Mouse (Mus musculus): ENCODE data around the gene Enc1.

Gene Enc1

GRCm38 (mm10) chr13:97251736-97252135, 10.8 kb downstream of the Enc1 start:
- WGBS, result 36% methylated on average over 7 of the region's 7 CpGs

DNA sequence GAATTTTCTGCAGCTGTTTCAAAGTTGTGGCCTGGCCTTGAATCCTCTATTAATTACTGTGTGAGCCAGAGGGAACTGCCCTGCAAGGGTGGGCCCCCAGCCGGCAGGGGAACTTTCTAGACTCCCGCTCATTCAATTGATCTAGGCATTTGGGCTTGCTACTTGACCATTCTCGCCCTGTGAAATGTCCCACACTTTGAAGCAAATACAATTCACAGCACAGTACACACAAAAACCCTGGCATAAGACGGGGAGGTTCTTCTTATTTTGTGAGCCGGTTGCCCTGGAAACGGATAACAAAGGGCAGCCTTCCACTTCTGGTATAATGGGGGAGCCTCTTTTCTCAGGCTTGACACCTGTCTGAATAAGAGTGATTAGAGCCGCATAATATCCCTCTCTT, 11.6 kb downstream of the Enc1 start:
- WGBS, result 32% methylated on average over 7 of the region's 7 CpGs

- 43% methylated on average over 6 of the region's 6 CpGs for WGBS
These were observed 12.6 kb downstream of the Enc1 start for GRCm38 (mm10) chr13:97253418-97253981.

GRCm38 (mm10) chr13:97253994-97254393, 13.1 kb downstream of the Enc1 start:
- WGBS, result 80% methylated on average over 5 of the region's 5 CpGs

- 71% methylated on average over 10 of the region's 10 CpGs for WGBS
These were observed 13.8 kb downstream of the Enc1 start for GRCm38 (mm10) chr13:97254564-97255164.

DNA sequence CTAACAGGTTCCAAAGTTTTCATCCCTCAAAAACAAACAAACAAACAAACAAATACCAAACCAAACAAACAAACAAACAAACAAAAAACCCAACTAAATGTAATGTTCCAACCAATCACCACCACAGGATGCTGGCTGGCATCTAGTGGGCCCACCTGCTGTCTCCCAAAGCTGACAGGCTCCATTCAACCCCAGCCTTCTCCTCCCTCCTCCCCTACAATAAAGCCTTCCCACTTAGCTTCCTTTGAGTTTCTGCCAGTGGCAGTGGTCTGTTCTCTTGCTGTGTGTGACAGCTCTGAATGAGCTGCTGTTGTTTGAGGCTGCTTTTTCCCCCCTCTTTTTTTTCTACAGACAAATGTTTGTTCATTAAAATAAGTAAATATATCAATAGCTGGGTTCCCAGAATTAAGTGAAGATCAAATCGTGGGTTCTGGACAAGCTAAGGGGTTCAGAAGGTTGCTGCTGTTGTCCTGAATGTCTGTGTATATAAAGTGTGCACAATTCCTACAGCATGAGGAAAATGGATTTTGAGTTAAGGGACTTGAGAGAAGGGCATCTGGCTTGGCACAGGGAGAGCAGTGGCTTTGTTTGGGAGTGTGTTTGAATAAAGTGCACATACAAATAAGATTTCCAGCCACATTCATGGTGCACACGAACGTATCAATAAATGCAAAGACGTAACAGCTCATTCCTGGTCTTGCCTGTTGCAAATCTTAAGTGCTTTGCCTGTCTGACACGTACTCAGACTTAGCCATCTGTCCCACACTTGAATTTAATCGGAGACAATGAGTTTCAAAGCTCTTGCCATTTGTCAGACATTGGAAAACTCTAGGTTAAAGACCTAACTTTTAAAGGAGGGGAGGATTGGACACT, 15.3 kb downstream of the Enc1 start:
- WGBS, result 24% methylated on average over 6 of the region's 6 CpGs

DNA sequence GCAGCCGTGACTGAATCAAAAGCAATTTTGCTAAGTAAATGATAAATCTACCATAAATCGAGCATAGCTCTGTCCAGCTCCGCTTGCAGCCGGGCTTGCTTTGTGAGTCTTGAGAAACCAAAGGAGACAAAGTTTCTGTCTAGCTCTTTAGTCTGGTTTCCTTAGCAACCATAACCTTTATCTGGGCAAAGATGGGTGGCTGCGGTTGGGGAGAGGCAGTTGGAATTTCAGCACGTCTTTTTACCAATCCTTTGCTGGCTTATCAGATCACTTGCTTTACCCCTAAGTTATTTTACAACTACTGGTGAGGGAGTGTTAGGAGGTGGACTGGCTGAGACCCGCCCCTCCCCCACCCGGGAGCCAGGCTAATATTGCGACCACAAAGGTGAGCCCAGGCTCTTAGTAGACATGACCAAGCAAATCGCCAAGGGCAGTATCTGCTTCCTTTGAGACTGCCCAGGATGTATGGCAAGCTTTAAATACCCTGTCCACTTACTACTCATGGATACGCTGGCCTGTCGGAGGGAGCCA, 16.0 kb downstream of the Enc1 start:
- 41% methylated on average over 12 of the region's 12 CpGs for WGBS

GRCm38 (mm10) chr13:97259271-97259670, 18.4 kb downstream of the Enc1 start:
- WGBS, result 70% methylated on average over 16 of the region's 16 CpGs

- 68% methylated on average over 8 of the region's 8 CpGs for WGBS
These were observed 19.7 kb downstream of the Enc1 start for GRCm38 (mm10) chr13:97260456-97261180.

- WGBS, result 50% methylated on average over 8 of the region's 8 CpGs
These were observed 20.6 kb downstream of the Enc1 start for GRCm38 (mm10) chr13:97261549-97261948.

DNA sequence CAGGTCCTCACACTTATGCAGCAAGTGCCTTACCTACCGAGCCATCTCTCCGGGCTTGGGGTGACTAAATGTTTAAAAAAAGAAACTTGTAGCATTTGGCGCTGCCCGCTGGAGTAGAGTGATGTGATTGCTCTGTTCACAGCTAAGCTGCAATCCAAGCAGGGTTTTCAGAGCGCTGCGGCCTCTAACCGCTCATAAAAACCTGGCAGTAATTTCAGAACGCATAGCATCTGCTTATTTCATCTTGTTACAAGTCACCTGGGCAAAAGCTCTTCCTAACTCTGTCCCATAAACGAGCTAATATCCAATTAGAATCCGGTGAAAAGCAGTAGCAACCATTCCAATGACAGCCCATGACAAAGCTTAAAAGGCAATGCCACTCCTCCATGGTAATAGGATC, 21.8 kb downstream of the Enc1 start:
- 62% methylated on average over 10 of the region's 10 CpGs for WGBS

GRCm38 (mm10) chr13:97265534-97265933, 24.6 kb downstream of the Enc1 start:
- WGBS, result 84% methylated on average over 6 of the region's 6 CpGs

DNA sequence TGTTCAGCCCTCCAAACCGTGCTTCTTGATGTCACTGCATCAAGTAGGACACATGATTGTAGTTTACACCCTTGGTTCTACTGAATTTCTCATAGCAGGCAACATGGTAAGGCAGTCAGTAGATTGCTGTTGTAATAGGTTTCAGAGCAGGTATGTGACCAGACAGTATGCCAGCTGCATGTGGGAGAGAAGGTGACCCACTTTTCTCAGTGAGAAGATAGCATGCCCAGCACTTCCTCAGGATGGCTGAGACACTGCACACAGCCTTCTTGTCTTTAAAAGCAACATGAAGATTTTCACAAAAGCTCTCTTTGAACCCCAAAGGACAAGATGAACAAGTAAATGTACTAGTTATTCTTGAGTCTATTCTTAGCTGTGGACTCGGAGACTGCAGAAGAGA, 29.8 kb downstream of the Enc1 start:
- WGBS, result 53% methylated on average over 2 of the region's 2 CpGs

GRCm38 (mm10) chr13:97271641-97272040, 30.7 kb downstream of the Enc1 start:
- WGBS, result 78% methylated on average over 6 of the region's 6 CpGs

GRCm38 (mm10) chr13:97274757-97275156, 33.9 kb downstream of the Enc1 start:
- 92% methylated on average over 3 of the region's 3 CpGs for WGBS

- WGBS, result 84% methylated on average over 10 of the region's 10 CpGs
These were observed 34.6 kb downstream of the Enc1 start for GRCm38 (mm10) chr13:97275482-97275881.

DNA sequence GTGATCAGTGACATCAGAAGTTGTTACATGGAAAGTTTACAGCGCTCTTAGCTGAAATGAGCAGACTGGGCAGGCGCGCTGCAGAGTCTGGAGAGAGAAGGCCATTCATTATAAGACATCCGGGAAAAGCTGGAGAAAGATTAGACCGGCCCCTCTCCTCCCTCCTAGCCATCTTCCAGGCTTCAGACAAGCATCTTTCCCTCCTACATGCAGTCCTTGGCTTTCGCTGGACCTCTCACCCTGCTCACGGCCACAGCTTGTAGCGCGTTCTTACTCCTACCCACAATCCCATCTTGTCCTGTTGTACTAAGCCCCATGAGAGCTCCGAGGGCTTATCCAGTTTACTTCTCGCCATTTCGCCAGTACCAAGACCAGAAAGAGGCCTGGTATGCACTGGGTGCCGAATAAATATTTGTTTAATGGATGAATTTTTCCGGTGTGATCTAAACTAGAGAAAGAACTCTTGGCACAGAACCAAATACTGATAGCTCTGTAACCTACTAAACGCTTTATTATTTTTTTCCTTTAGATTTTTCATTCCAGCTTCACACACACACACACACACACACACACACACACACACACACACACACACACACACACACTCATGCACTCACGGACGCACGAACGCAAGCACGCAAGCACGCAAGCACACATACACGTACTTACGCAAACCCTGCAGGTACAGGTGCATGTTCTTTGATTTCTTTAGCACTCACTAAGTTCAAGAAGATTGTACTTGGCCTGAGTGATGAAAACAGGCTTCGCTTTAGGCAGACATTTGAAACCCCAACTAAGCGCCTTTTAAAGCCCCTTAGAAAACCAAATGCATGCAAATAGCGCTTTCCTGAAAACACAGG, 41.4 kb downstream of the Enc1 start:
- 63% methylated on average over 26 of the region's 26 CpGs for WGBS

- WGBS, result 60% methylated on average over 9 of the region's 9 CpGs
These were observed 42.0 kb downstream of the Enc1 start for GRCm38 (mm10) chr13:97282911-97283281.

DNA sequence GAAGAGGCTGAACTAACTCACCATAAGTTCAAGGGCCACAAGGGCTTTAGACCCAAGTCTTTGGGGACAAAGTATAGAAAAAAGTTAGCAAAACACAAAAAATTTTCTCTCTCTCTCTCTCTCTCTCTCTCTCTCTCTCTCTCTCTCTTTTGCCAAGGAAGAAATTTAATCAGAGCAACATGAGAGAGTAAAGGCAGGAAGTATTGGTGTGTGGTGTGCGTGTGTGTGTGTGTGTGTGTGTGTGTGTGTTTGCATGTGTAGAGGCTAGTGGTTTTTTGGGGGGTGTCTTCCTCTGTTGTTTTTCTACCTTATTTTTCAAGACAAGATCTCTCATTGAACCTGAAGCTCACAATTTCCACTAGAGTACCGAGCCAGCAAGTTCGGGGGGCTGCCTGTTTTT, 46.1 kb downstream of the Enc1 start:
- WGBS, result 94% methylated on average over 3 of the region's 3 CpGs

DNA sequence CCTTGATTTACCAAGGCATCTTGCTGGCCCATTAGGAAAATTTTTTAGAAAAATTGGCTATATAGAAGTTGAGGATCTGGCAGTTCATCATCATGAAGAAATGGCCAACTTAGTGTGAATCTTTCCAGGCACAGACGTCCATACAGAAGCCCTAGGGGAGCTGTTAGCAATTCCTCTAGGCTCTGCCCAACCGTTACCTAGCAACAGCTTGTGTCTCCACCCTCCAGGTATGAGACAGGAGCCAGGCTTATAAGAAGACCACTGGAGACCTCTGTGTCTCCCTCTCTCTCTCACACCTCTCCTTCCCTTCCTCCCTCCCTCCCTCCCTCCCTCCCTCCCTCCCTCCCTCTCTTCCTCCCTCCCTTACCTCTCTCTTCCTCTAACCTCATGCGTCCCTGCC, 49.8 kb downstream of the Enc1 start:
- 58% methylated on average over 2 of the region's 3 CpGs for WGBS

DNA sequence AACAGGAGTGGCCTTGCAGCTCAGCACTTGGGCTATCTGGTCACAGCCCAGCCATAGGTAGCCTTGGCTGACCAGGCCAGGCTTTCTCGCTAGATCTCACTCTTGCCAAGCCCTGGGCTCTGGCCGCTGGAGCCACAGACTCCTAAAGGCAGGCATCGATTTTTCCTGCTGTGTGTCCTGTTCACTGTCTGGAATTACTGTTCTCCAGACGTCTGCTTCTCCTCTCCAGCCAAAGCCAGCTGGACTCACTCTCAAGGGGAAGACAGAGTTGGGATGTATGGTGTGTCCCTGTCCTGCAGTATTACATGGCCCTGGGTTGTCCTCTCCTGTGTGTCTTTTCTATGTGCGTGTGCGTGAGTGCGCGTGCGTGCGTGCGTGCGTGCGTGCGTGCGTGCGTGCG, 50.4 kb downstream of the Enc1 start:
- WGBS, result 85% methylated on average over 17 of the region's 17 CpGs

Data from cerebral cortex, adult 2 months (tissue).